9 mouse cellular contexts compared by ENCODE assay signal in the genomic region with DNA sequence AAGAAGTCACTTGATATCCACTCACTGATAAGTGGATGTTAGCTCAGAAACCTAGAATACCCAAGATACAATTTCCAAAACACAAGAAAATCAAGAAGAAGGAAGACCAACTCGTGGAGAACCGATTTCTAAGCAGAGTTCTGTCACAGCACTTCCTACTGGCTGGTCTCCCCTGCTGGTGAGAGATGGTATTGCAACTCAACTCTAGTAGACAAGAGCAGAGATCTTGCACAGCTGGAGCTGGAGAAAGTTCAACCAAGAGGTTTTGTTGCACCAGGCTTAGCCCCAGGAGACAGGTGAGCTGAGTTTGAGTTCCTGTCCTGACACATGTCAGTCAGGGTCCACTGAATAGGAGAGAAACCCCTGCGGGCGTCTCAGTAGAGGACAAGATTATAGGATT. TPM values are rescaled to one million over a fixed set of nuclear protein-coding genes. Genes with fewer than 3 reads are reported as not detected.
DNase-seq lines count a peak whose midpoint lies in the region; TF ChIP-seq lines count a peak whose summit lies in the region.
"Had no signal": no experiment of that assay in that cellular context is flagged by ENCODE, and none has a peak within 500 bp of the region (broad histone marks: within the 10 kb centered on the region; RNA-seq: fewer than 3 reads in every experiment).

No protein-coding gene starts in this region.

- DNase-seq in heart, adult 8-10 months (ENCODE audit: low spot score) = peak; percentile 82
- DNase-seq in heart, adult 11 months = no peak
- DNase-seq in CD4-positive, CD25-positive, alpha-beta regulatory T cell, adult 2 months (ENCODE audit: low read depth, low spot score) = peak; percentile 92
- peak; percentile 83 to 91 for DNase-seq in kidney, postnatal 36 days
- peak; percentile 90 for DNase-seq in lung, postnatal 14 days
- peak; percentile 41 for DNase-seq in telencephalon, adult 2 months (ENCODE audit: low read depth, low spot score)

- peaks cover 13% of the 10 kb centered on the region for H3K4me1 ChIP-seq in bone marrow, adult 2 months (ENCODE audit: control insufficient read depth, insufficient read depth, low read length)
- no peaks in the 10 kb centered on the region for H3K4me1 ChIP-seq in embryonic fibroblast, embryonic 13.5 days (ENCODE audit: control insufficient read depth, insufficient read depth, low read length)

- TF ChIP-seq POLR2A in bone marrow, adult 2 months (IDR thresholded peaks at IDR 0.05; ENCODE audit: borderline replicate concordance, control insufficient read depth, low read depth, low read length) = no peak
- TF ChIP-seq POLR2A in embryonic fibroblast, embryonic 13.5 days (IDR thresholded peaks at IDR 0.05; ENCODE audit: low read depth, low read length) = no peak

- WGBS in bone marrow, adult 2 months = 44% methylated on average over 4 of the region's 4 CpGs

- H3K27ac ChIP-seq in bone marrow, adult 2 months (ENCODE audit: control insufficient read depth, insufficient read depth, low read depth, low read length, poor library complexity) = no peak overlapping the region
- H3K27ac ChIP-seq in embryonic fibroblast, embryonic 13.5 days (ENCODE audit: insufficient read depth, low read length) = no peak overlapping the region
- H3K27ac ChIP-seq: limb, embryonic 12.5 days had no signal

- peak; percentile 62 for TF ChIP-seq CTCF in bone marrow, adult 2 months (IDR thresholded peaks at IDR 0.05; ENCODE audit: control insufficient read depth, insufficient read depth, low read length)
- 0 out of 2 replicates have a peak, but pooled peaks have one; percentile 17 for TF ChIP-seq CTCF in embryonic fibroblast, embryonic 13.5 days (IDR thresholded peaks at IDR 0.05; ENCODE audit: borderline replicate concordance, insufficient read depth, low read length)

- no peak overlapping the region for H3K4me3 ChIP-seq in bone marrow, adult 2 months (replicated peaks; ENCODE audit: control insufficient read depth, low read depth, low read length)
- H3K4me3 ChIP-seq in embryonic fibroblast, embryonic 13.5 days (ENCODE audit: insufficient read depth, low read length) = no peak overlapping the region
- H3K4me3 ChIP-seq: limb, embryonic 12.5 days had no signal

RNA-seq across cellular contexts. Expression of a gene that starts 18.2 kb away (rescaled TPM):
- under 1 TPM; 0.32 to 0.41 (median 0.36) TPM for total RNA-seq in heart, adult 8-10 months (2022)
- 2.8 and 4.8 TPM in 2 replicates for polyA plus RNA-seq in bone marrow, adult 2 months (2011; ENCODE audit: insufficient read depth, insufficient read length, low replicate concordance, missing spikeins)
- polyA plus RNA-seq in embryonic fibroblast, embryonic 13.5 days (2011; ENCODE audit: insufficient read length, low read depth, missing spikeins) = 3.7 and 7.3 TPM in 2 replicates

RNA-seq across cellular contexts. Expression of a gene that starts 21.3 kb away (rescaled TPM):
- total RNA-seq in heart, adult 8-10 months (2022) = not detected
- polyA plus RNA-seq in bone marrow, adult 2 months (2011; ENCODE audit: insufficient read depth, insufficient read length, low replicate concordance, missing spikeins) = not detected in 2 replicates
- polyA plus RNA-seq in embryonic fibroblast, embryonic 13.5 days (2011; ENCODE audit: insufficient read length, low read depth, missing spikeins) = not detected in 2 replicates
- polyA plus RNA-seq: limb, embryonic 12.5 days had no signal

RNA-seq across cellular contexts. Expression of a gene that starts 23.6 kb away (rescaled TPM):
- not detected for total RNA-seq in heart, adult 8-10 months (2022)
- not detected in 2 replicates for polyA plus RNA-seq in bone marrow, adult 2 months (2011; ENCODE audit: insufficient read depth, insufficient read length, low replicate concordance, missing spikeins)
- polyA plus RNA-seq in embryonic fibroblast, embryonic 13.5 days (2011; ENCODE audit: insufficient read length, low read depth, missing spikeins) = not detected in 2 replicates
- polyA plus RNA-seq: limb, embryonic 12.5 days had no signal

RNA-seq across cellular contexts. Expression of a gene that starts 28.8 kb away (rescaled TPM):
- not detected for total RNA-seq in heart, adult 8-10 months (2022)
- polyA plus RNA-seq in bone marrow, adult 2 months (2011; ENCODE audit: insufficient read depth, insufficient read length, low replicate concordance, missing spikeins) = not detected in 2 replicates
- polyA plus RNA-seq in embryonic fibroblast, embryonic 13.5 days (2011; ENCODE audit: insufficient read length, low read depth, missing spikeins) = not detected in 2 replicates
- polyA plus RNA-seq: limb, embryonic 12.5 days had no signal

RNA-seq across cellular contexts. Expression of a gene that starts 38.5 kb away (rescaled TPM):
- not detected for total RNA-seq in heart, adult 8-10 months (2022)
- polyA plus RNA-seq in bone marrow, adult 2 months (2011; ENCODE audit: insufficient read depth, insufficient read length, low replicate concordance, missing spikeins) = 4.6 TPM in 1 of 2 replicates, not detected in the other
- polyA plus RNA-seq in embryonic fibroblast, embryonic 13.5 days (2011; ENCODE audit: insufficient read length, low read depth, missing spikeins) = not detected in 2 replicates
